Mouse (Mus musculus): ENCODE measurements around the gene U2af1. TPM values are rescaled to one million over a fixed set of nuclear protein-coding genes. Genes with fewer than 3 reads are reported as not detected.

Gene U2af1
- polyA plus RNA-seq, 1 experiment, result 283 TPM

- Histone ChIP-seq H3K4me3 (ENCODE audit: insufficient read depth, poor library complexity, severe bottlenecking) (no peak overlapping the region), H3ac (ENCODE audit: control insufficient read depth, insufficient read length, low read depth) (no peak overlapping the region), H3K79me2 (ENCODE audit: control insufficient read depth, insufficient read depth) (no peaks in the 10 kb centered on the region), H3K36me3 (ENCODE audit: control insufficient read depth, insufficient read depth) (no peaks in the 10 kb centered on the region), H3K79me3 (ENCODE audit: low read depth) (no peaks in the 10 kb centered on the region), H3K27me3 (ENCODE audit: control insufficient read depth, insufficient read depth, insufficient read length) (peaks cover 3% of the 10 kb centered on the region)
- no peak for TF ChIP-seq MYOD1 (IDR thresholded peaks at IDR 0.05; ENCODE audit: control insufficient read depth, insufficient read length, low read depth)
- TF ChIP-seq USF1 (IDR thresholded peaks at IDR 0.05; ENCODE audit: low read depth), result no peak
- TF ChIP-seq CEBPB (IDR thresholded peaks at IDR 0.05; ENCODE audit: low read depth), result no peak
- no peak for TF ChIP-seq MYOG (IDR thresholded peaks at IDR 0.05; ENCODE audit: control insufficient read depth, extremely low read depth, insufficient read length)
- no peak for TF ChIP-seq MAX (IDR thresholded peaks at IDR 0.05)
- no peak for TF ChIP-seq CTCF (IDR thresholded peaks at IDR 0.05; ENCODE audit: control insufficient read depth, insufficient read depth, insufficient read length)
- TF ChIP-seq FOSL1 (IDR thresholded peaks at IDR 0.05; ENCODE audit: insufficient read depth, low read length, poor library complexity, severe bottlenecking), result no peak
Observed at GRCm38 (mm10) chr17:31639651-31640050, 19.0 kb downstream of the U2af1 start.

- H3K79me3 ChIP-seq (ENCODE audit: low read depth), result no peaks in the 10 kb centered on the region
- no peak overlapping the region for H3ac ChIP-seq (ENCODE audit: control insufficient read depth, insufficient read length, low read depth)
- peaks cover 3% of the 10 kb centered on the region for H3K27me3 ChIP-seq (ENCODE audit: control insufficient read depth, insufficient read depth, insufficient read length)
- no peak for TF ChIP-seq FOSL1 (IDR thresholded peaks at IDR 0.05; ENCODE audit: insufficient read depth, low read length, poor library complexity, severe bottlenecking)
- TF ChIP-seq MYOD1 (IDR thresholded peaks at IDR 0.05; ENCODE audit: control insufficient read depth, insufficient read length, low read depth), result no peak
- TF ChIP-seq USF1 (IDR thresholded peaks at IDR 0.05; ENCODE audit: low read depth), result no peak
- TF ChIP-seq MYOG (IDR thresholded peaks at IDR 0.05; ENCODE audit: control insufficient read depth, extremely low read depth, insufficient read length), result no peak
- no peak for TF ChIP-seq CTCF (IDR thresholded peaks at IDR 0.05; ENCODE audit: control insufficient read depth, insufficient read depth, insufficient read length)
- TF ChIP-seq CEBPB (IDR thresholded peaks at IDR 0.05; ENCODE audit: low read depth), result no peak
- TF ChIP-seq MAX (IDR thresholded peaks at IDR 0.05), result no peak
- H3K79me2 ChIP-seq (ENCODE audit: control insufficient read depth, insufficient read depth), result no peaks in the 10 kb centered on the region
- no peaks in the 10 kb centered on the region for H3K36me3 ChIP-seq (ENCODE audit: control insufficient read depth, insufficient read depth)
- no peak overlapping the region for H3K4me3 ChIP-seq (ENCODE audit: insufficient read depth, poor library complexity, severe bottlenecking)
Observed at GRCm38 (mm10) chr17:31637866-31638570, 20.7 kb downstream of the U2af1 start.

GRCm38 (mm10) chr17:31636942-31637811, 21.5 kb downstream of the U2af1 start, which contains the start of gene Cbs:
Cbs (minus strand) TSS chr17:31637238.
- Histone ChIP-seq H3K79me3 (ENCODE audit: low read depth) (no peaks in the 10 kb centered on the region), H3K4me3 (ENCODE audit: insufficient read depth, poor library complexity, severe bottlenecking) (no peak within 1 kb of the TSS), H3K27me3 (ENCODE audit: control insufficient read depth, insufficient read depth, insufficient read length) (peaks cover 3% of the 10 kb centered on the region), H3ac (ENCODE audit: control insufficient read depth, insufficient read length, low read depth) (no peak within 1 kb of the TSS), H3K79me2 (ENCODE audit: control insufficient read depth, insufficient read depth) (no peaks in the 10 kb centered on the region), H3K36me3 (ENCODE audit: control insufficient read depth, insufficient read depth) (no peaks in the 10 kb centered on the region)
- no peak for TF ChIP-seq USF1 (IDR thresholded peaks at IDR 0.05; ENCODE audit: low read depth)
- no peak for TF ChIP-seq CTCF (IDR thresholded peaks at IDR 0.05; ENCODE audit: control insufficient read depth, insufficient read depth, insufficient read length)
- TF ChIP-seq CEBPB (IDR thresholded peaks at IDR 0.05; ENCODE audit: low read depth), result no peak
- no peak for TF ChIP-seq MAX (IDR thresholded peaks at IDR 0.05)
- no peak for TF ChIP-seq MYOD1 (IDR thresholded peaks at IDR 0.05; ENCODE audit: control insufficient read depth, insufficient read length, low read depth)
- no peak for TF ChIP-seq FOSL1 (IDR thresholded peaks at IDR 0.05; ENCODE audit: insufficient read depth, low read length, poor library complexity, severe bottlenecking)
- no peak for TF ChIP-seq MYOG (IDR thresholded peaks at IDR 0.05; ENCODE audit: control insufficient read depth, extremely low read depth, insufficient read length)

DNA sequence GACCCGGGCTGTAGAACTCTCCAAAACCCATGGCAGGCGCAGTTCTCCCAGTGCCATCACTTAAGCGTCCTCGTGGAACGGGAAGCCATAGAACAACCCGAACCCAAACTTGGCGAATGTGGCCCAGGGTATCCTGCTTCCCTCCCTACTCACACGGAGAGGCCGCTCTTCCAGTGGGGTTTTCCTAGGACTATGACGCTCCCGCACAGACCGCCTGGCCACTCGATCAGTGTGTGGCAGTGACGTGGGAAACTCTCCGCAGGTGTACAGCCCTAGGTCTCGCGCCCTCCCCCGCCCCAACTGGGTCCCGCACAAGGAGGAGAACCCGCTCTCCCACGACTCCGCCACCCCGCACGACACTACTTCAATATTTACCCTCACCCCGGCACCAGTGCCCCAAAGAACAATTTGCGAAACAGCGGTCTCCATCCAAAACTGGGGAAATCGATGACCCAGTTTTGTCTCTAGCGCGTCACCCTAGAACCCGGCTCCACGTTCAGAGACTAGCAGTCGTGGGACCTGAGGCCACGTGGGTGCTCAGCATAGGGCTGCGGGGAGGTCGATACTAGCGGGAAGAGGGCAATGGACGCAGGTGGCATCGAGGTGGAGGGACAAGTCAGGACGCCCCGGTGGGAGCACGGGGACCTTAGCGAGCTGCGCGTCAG, 22.3 kb downstream of the U2af1 start:
- Histone ChIP-seq H3K4me3 (ENCODE audit: insufficient read depth, poor library complexity, severe bottlenecking) (no peak overlapping the region), H3ac (ENCODE audit: control insufficient read depth, insufficient read length, low read depth) (no peak overlapping the region), H3K27me3 (ENCODE audit: control insufficient read depth, insufficient read depth, insufficient read length) (peaks cover 6% of the 10 kb centered on the region), H3K79me2 (ENCODE audit: control insufficient read depth, insufficient read depth) (no peaks in the 10 kb centered on the region), H3K79me3 (ENCODE audit: low read depth) (no peaks in the 10 kb centered on the region), H3K36me3 (ENCODE audit: control insufficient read depth, insufficient read depth) (no peaks in the 10 kb centered on the region)
- TF ChIP-seq USF1 (IDR thresholded peaks at IDR 0.05; ENCODE audit: low read depth) (no peak), FOSL1 (IDR thresholded peaks at IDR 0.05; ENCODE audit: insufficient read depth, low read length, poor library complexity, severe bottlenecking) (no peak), MYOD1 (IDR thresholded peaks at IDR 0.05; ENCODE audit: control insufficient read depth, insufficient read length, low read depth) (no peak), MYOG (IDR thresholded peaks at IDR 0.05; ENCODE audit: control insufficient read depth, extremely low read depth, insufficient read length) (no peak), CTCF (IDR thresholded peaks at IDR 0.05; ENCODE audit: control insufficient read depth, insufficient read depth, insufficient read length) (no peak), MAX (IDR thresholded peaks at IDR 0.05) (no peak), CEBPB (IDR thresholded peaks at IDR 0.05; ENCODE audit: low read depth) (no peak)

DNA sequence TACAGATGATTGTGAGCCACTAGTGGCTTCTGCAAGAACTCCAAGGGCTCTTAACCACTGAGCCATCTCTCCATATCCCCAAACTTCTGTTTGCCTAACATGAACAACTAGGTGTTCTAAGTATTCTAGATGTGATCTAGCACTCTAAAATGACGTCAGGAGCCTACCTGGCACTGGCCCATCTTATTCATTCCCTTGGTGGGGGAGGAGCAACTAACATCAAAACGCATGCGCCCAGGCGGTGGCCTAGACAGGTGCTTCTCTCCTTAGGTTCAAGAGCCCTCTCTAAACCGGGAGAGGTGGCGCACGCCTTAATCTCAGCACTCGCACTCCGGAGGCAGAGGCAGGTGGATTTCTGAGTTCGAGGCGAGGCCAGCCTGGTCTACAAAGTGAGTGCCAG, 22.9 kb downstream of the U2af1 start:
- no peak for TF ChIP-seq USF1 (IDR thresholded peaks at IDR 0.05; ENCODE audit: low read depth)
- no peak for TF ChIP-seq MYOD1 (IDR thresholded peaks at IDR 0.05; ENCODE audit: control insufficient read depth, insufficient read length, low read depth)
- no peak for TF ChIP-seq MAX (IDR thresholded peaks at IDR 0.05)
- TF ChIP-seq MYOG (IDR thresholded peaks at IDR 0.05; ENCODE audit: control insufficient read depth, extremely low read depth, insufficient read length), result no peak
- TF ChIP-seq CTCF (IDR thresholded peaks at IDR 0.05; ENCODE audit: control insufficient read depth, insufficient read depth, insufficient read length), result no peak
- TF ChIP-seq FOSL1 (IDR thresholded peaks at IDR 0.05; ENCODE audit: insufficient read depth, low read length, poor library complexity, severe bottlenecking), result no peak
- no peak for TF ChIP-seq CEBPB (IDR thresholded peaks at IDR 0.05; ENCODE audit: low read depth)
- peaks cover 6% of the 10 kb centered on the region for H3K27me3 ChIP-seq (ENCODE audit: control insufficient read depth, insufficient read depth, insufficient read length)
- no peaks in the 10 kb centered on the region for H3K36me3 ChIP-seq (ENCODE audit: control insufficient read depth, insufficient read depth)
- H3K79me2 ChIP-seq (ENCODE audit: control insufficient read depth, insufficient read depth), result no peaks in the 10 kb centered on the region
- no peaks in the 10 kb centered on the region for H3K79me3 ChIP-seq (ENCODE audit: low read depth)
- no peak overlapping the region for H3ac ChIP-seq (ENCODE audit: control insufficient read depth, insufficient read length, low read depth)
- H3K4me3 ChIP-seq (ENCODE audit: insufficient read depth, poor library complexity, severe bottlenecking), result no peak overlapping the region
